ENCODE assay signal across 9 mouse cellular contexts in genomic region chr14:25547882-25548281, GRCm38 (mm10).
DNase-seq lines count a peak whose midpoint lies in the region; ATAC-seq lines count a peak whose summit lies in the region.
"Had no signal": no experiment of that assay in that cellular context is flagged by ENCODE, and none has a peak within 500 bp of the region (broad histone marks: within the 10 kb centered on the region; RNA-seq: fewer than 3 reads in every experiment).

No protein-coding gene starts in this region.

- H3K9ac ChIP-seq in kidney, embryonic 14.5 days (ENCODE audit: low read depth, low read length): no peak overlapping the region
- H3K9ac ChIP-seq in embryonic facial prominence, embryonic 12.5 days: no peak overlapping the region
- H3K9ac ChIP-seq in forebrain, embryonic 14.5 days (ENCODE audit: low read length): no peak overlapping the region

- H3K4me1 ChIP-seq in kidney, embryonic 14.5 days (ENCODE audit: control insufficient read depth, insufficient read depth, low read length): peaks cover 38% of the 10 kb centered on the region
- H3K4me1 ChIP-seq in embryonic facial prominence, embryonic 12.5 days: peaks cover 64% of the 10 kb centered on the region
- H3K4me1 ChIP-seq in forebrain, embryonic 14.5 days (ENCODE audit: control insufficient read depth, insufficient read depth, low read length): peaks cover 46% of the 10 kb centered on the region

- peaks cover 32% of the 10 kb centered on the region for H3K36me3 ChIP-seq in kidney, embryonic 14.5 days (ENCODE audit: control insufficient read depth, insufficient read depth, low read length)
- peaks cover 7% of the 10 kb centered on the region for H3K36me3 ChIP-seq in embryonic facial prominence, embryonic 12.5 days
- peaks cover 54% of the 10 kb centered on the region for H3K36me3 ChIP-seq in forebrain, embryonic 14.5 days (ENCODE audit: control insufficient read depth, insufficient read depth, low read length)
- H3K36me3 ChIP-seq in macrophage (ENCODE audit: inconsistent target): peaks cover 45% of the 10 kb centered on the region

- peaks cover 91% of the 10 kb centered on the region for H3K79me2 ChIP-seq in macrophage (ENCODE audit: inconsistent target)

- ATAC-seq in kidney, embryonic 14.5 days (ENCODE audit: low FRiP score, low TSS enrichment): no peak
- ATAC-seq in embryonic facial prominence, embryonic 12.5 days (ENCODE audit: insufficient number of reproducible peaks, insufficient read depth, low FRiP score, low TSS enrichment): no peak
- no peak for ATAC-seq in forebrain, embryonic 14.5 days
- no peak for ATAC-seq in activated CD4-positive, CD25-positive, alpha-beta regulatory T cell, adult 4 months

- H3K9me3 ChIP-seq in kidney, embryonic 14.5 days (ENCODE audit: control insufficient read depth, low read length): no peaks in the 10 kb centered on the region
- no peaks in the 10 kb centered on the region for H3K9me3 ChIP-seq in embryonic facial prominence, embryonic 12.5 days
- no peaks in the 10 kb centered on the region for H3K9me3 ChIP-seq in forebrain, embryonic 14.5 days (replicated peaks; ENCODE audit: control insufficient read depth, low read length)

- 50% methylated on average over 9 of the region's 9 CpGs for WGBS in kidney, embryonic 14.5 days
- WGBS in embryonic facial prominence, embryonic 12.5 days: 75% methylated on average over 9 of the region's 9 CpGs
- 83% methylated on average over 9 of the region's 9 CpGs for WGBS in forebrain, embryonic 14.5 days
- WGBS in macrophage (ENCODE audit: missing documents): 23% methylated on average over 9 of the region's 9 CpGs

- peak overlapping the region; percentile 79; the same call in 1 of the 2 replicates for H3K27ac ChIP-seq in kidney, embryonic 14.5 days (ENCODE audit: low read depth, low read length)
- H3K27ac ChIP-seq in embryonic facial prominence, embryonic 12.5 days: peak overlapping the region; percentile 79
- H3K27ac ChIP-seq in forebrain, embryonic 14.5 days (ENCODE audit: low read depth, low read length): peak overlapping the region; percentile 76; the same call in 1 of the 2 replicates
- H3K27ac ChIP-seq in macrophage: peak overlapping the region; percentile 42
- H3K27ac ChIP-seq: left cerebral cortex, adult 2 months had no signal

- no peak overlapping the region for H3K4me3 ChIP-seq in kidney, embryonic 14.5 days (ENCODE audit: low read length)
- H3K4me3 ChIP-seq in embryonic facial prominence, embryonic 12.5 days: no peak overlapping the region
- H3K4me3 ChIP-seq in forebrain, embryonic 14.5 days (ENCODE audit: low read depth, low read length): no peak overlapping the region
- H3K4me3 ChIP-seq in macrophage (ENCODE audit: inconsistent target): no peak overlapping the region
- H3K4me3 ChIP-seq: left cerebral cortex, adult 2 months; myocyte had no signal

- no peak for DNase-seq in kidney, adult 11 months
- no peak for DNase-seq in forebrain, embryonic 14.5 days (ENCODE audit: low spot score)
- DNase-seq in gastrocnemius, adult 18-20 months (ENCODE audit: low spot score): no peak

- H3K27me3 ChIP-seq in kidney, embryonic 14.5 days (ENCODE audit: control insufficient read depth, insufficient read depth, low read length): no peaks in the 10 kb centered on the region
- no peaks in the 10 kb centered on the region for H3K27me3 ChIP-seq in embryonic facial prominence, embryonic 12.5 days
- no peaks in the 10 kb centered on the region for H3K27me3 ChIP-seq in forebrain, embryonic 14.5 days (replicated peaks; ENCODE audit: control insufficient read depth, insufficient read depth, low read length)

- H3K4me2 ChIP-seq in kidney, embryonic 14.5 days (replicated peaks; ENCODE audit: low read depth, low read length): no peak overlapping the region
- no peak overlapping the region for H3K4me2 ChIP-seq in embryonic facial prominence, embryonic 12.5 days (replicated peaks)
- no peak overlapping the region for H3K4me2 ChIP-seq in forebrain, embryonic 14.5 days (ENCODE audit: low read length)
